Mouse (Mus musculus) bone marrow, adult 2 months (tissue): Measurements from ENCODE around the gene Tssk6. TPM values are rescaled to one million over a fixed set of nuclear protein-coding genes. Genes with fewer than 3 reads are reported as not detected.
A peak's percentile ranks its signal among the peaks of the same experiment; 100 is the strongest.

ENCODE experiments used
- H3K27ac ChIP-seq: fragments of 200-500 bp; 2 replicates; pipeline ENCODE4 v1.5.1; 2012; ENCODE audit warnings: low read depth, mild to moderate bottlenecking, control low read depth, inconsistent platforms, low read length; ENCODE audit not compliant: control insufficient read depth, poor library complexity, insufficient read depth
- H3K4me1 ChIP-seq: fragments of 200-500 bp; 2 replicates; pipeline ENCODE4 v1.6.1; 2011; ENCODE audit warnings: low read length; ENCODE audit not compliant: control insufficient read depth, insufficient read depth
- H3K4me3 ChIP-seq: fragments of 200-500 bp; replicated peaks from 2 replicates; pipeline ENCODE3; 2011; ENCODE audit warnings: mild to moderate bottlenecking, low read depth, low read length, control low read depth; ENCODE audit not compliant: control insufficient read depth
- CTCF ChIP-seq: fragments of 200-500 bp; IDR thresholded peaks from 2 replicates; pipeline ENCODE4 v1.5.1; 2011; ENCODE audit warnings: low read length, control low read depth; ENCODE audit not compliant: control insufficient read depth, insufficient read depth
- POLR2A ChIP-seq: fragments of 200-500 bp; IDR thresholded peaks from 2 replicates; pipeline ENCODE4 v1.6.1; 2011; ENCODE audit warnings: low read depth, mild to moderate bottlenecking, control low read depth, low read length, borderline replicate concordance; ENCODE audit not compliant: control insufficient read depth
- WGBS: fragments of 180-500 bp; shearing (Covaris S2); methylation state at CpG from one replicate; pipeline ENCODE4 v1.1.7; 2018; 5-methylcytosine and 5-hydroxymethylcytosine counted together
- polyA plus RNA-seq: library from polyadenylated mRNA; stranded (reverse); fragments of >200 nt; gene quantifications from 2 replicates; pipeline ENCODE4 v1.2.4, GENCODE M21; 2011; ENCODE audit warnings: low replicate concordance; ENCODE audit not compliant: missing spikeins, insufficient read depth, insufficient read length

Tssk6 gene
- polyA plus RNA-seq, 1 experiment, result not detected

GRCm38 (mm10) chr8:69901484-69902162, 361 bp upstream of the Tssk6 start:
- Histone ChIP-seq H3K4me3 (peak overlapping the region; percentile 88), H3K27ac (peak overlapping the region; percentile 94), H3K4me1 (no peaks in the 10 kb centered on the region; the same call in 1 of the 2 replicates)
- peak; percentile 42; the same call in 1 of the 2 replicates for TF ChIP-seq CTCF
- peak; percentile 93 for TF ChIP-seq POLR2A
- under 1% methylated on average over 41 of the region's 41 CpGs for WGBS

DNA sequence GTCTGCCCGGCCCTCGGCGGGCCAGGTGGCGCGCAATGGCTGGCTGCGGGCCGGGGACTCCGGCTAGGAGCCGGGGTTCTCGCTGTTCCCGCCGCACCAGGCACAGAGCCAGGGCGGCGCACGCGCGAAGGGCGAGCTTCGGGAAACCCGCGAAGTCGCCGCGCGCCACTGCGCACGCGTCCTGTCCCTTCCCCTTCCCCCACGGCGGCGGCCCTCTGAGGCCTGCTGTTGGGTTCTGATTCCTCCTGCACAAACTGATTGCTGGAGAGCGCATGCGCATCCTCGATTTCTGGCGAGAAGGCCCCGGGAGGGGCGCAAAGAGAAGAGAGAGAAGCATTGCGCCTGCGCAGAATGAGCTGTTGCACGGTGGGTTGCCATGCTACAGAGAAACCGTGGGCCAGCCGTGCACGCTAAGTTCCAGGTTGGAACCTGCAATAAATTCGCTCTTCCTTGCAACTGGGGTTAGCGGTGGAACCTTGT, 1.1 kb downstream of the Tssk6 start:
- Histone ChIP-seq H3K4me1 (no peaks in the 10 kb centered on the region; the same call in 1 of the 2 replicates), H3K4me3 (peak overlapping the region; percentile 88), H3K27ac (peak overlapping the region; percentile 94)
- TF ChIP-seq POLR2A (peak; percentile 66; the same call in 1 of the 2 replicates), CTCF (no peak)
- under 1% methylated on average over 45 of the region's 45 CpGs for WGBS

DNA sequence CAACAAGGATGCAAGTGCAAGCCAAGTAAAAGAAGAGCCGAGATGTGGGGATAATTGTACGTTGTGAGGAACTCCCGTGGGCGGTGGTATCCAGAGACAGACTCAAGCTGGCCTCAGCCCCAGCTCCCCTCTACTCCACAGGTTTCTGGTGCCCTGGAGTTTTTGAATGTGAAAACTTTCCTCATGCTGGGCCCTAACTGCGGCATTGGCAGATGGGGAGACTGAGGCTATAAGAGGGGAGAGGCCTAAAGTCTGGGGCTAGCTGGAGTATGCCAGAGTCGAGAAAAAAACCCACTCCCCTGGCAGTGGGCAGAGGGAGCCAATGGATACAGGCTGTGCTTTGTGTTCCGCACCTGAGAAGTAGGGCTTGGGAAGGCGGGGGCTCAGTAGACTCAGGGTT, 2.1 kb downstream of the Tssk6 start:
- WGBS, result 85% methylated on average over 8 of the region's 8 CpGs
- no peaks in the 10 kb centered on the region; the same call in 1 of the 2 replicates for H3K4me1 ChIP-seq
- H3K4me3 ChIP-seq, result no peak overlapping the region

DNA sequence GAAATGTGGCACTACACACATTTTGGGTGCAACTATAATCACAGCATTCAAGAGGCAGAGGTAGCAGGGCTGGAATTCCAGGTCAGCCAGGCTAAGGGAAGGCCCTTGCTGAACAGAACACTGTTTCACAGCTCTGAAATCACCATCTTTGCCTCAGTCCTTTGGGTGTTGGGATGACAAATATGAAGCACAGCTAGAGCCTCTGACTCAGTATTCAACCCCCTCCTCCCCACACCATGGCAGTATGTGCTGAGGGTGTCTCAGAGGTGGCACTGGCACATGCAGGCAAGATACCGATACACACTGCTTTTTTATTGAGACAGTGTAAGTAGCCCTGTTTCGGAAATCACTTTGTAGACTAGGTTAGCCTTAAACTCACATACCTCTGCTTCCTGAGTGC, 4.3 kb downstream of the Tssk6 start:
- 82% methylated on average over 2 of the region's 2 CpGs for WGBS
- TF ChIP-seq POLR2A (no peak), CTCF (no peak)
- Histone ChIP-seq H3K4me1 (no peaks in the 10 kb centered on the region), H3K4me3 (no peak overlapping the region), H3K27ac (no peak overlapping the region)

More for the DNA sequence above, 2.1 kb downstream of the Tssk6 start:
- no peak overlapping the region for H3K27ac ChIP-seq
- TF ChIP-seq CTCF (no peak), POLR2A (no peak)

DNA sequence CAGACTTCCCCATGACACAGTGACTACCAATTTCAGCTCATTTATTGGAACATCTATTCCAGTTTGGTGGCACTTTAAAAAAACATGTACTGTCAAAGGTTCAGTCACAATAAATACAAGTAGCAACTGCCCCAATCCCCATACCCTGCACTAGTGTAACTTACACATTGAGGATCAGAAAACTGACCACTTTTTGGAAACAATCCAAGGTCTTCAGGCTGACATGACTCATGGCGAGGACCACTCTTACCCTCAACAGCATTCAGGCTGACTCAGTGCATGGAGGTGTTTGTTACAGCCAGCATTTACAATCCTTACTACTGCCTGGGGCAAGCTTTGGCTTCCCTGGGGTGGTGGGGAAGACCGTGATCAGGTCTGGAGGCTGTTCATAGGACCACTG, 5.1 kb downstream of the Tssk6 start:
- WGBS, result 73% methylated on average over 2 of the region's 2 CpGs
- Histone ChIP-seq H3K4me3 (no peak overlapping the region), H3K27ac (no peak overlapping the region), H3K4me1 (no peaks in the 10 kb centered on the region)
- TF ChIP-seq POLR2A (no peak), CTCF (no peak)

DNA sequence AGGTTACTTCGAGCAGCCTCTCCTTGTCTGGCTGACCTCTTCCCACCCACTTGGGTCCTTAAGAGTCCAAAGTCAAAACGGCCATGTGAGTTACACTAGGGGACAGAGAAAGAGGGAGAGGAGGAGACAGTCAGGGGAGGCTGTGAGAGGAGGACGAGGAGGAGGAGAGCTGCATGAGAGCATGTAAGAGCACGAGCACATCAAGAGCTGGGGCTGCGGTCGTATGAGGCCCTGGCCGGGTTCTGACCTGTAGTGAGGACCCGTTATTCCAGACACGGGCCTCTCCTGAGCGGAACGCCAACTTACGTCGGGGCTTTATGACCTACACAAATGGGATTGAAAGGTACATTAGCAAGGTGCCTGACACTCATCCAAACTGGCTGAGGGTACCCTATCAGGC, 9.9 kb downstream of the Tssk6 start:
- WGBS, result 86% methylated on average over 13 of the region's 13 CpGs
- no peak overlapping the region for H3K27ac ChIP-seq
- TF ChIP-seq CTCF (no peak), POLR2A (no peak)

DNA sequence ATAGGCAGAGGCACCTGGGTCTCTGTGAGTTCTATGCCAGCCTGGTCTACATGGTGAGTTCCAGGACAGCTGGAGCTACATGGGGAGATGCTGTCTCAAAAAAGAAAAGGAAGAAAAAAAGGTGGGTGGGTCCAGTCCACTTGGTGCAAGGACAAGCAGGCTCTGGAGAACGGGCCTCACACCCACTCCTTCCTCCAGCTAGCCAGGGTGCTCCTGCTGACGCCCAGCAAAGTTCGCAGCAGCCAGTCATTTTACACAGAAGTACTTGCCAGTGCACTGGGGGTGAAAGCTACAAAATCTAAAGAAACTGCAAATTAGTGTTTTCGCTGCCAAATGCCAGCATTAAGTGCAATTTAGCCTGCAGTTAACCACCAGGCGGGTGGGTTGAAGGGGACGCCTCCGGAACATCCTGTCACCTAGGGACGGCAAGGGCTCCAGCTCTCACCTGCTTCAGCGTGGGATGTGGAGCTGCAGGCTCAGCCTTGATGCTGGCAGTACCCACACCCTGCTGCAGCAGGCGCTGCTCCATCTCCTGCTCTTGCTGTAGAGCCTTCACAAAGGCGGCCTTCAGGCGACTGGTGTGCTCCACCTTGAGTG, 10.6 kb downstream of the Tssk6 start:
- TF ChIP-seq CTCF, result no peak
- TF ChIP-seq POLR2A, result no peak
- H3K4me1 ChIP-seq, result no peaks in the 10 kb centered on the region
- no peak overlapping the region; the same call in 1 of the 2 replicates for H3K27ac ChIP-seq
- WGBS, result 90% methylated on average over 12 of the region's 12 CpGs
- H3K4me3 ChIP-seq, result no peak overlapping the region

More for the DNA sequence above, 9.9 kb downstream of the Tssk6 start:
- no peaks in the 10 kb centered on the region for H3K4me1 ChIP-seq
- no peak overlapping the region for H3K4me3 ChIP-seq

GRCm38 (mm10) chr8:69914526-69914925, 12.5 kb downstream of the Tssk6 start:
- no peaks in the 10 kb centered on the region for H3K4me1 ChIP-seq
- H3K4me3 ChIP-seq, result no peak overlapping the region
- WGBS, result 86% methylated on average over 4 of the region's 4 CpGs
- TF ChIP-seq POLR2A (no peak), CTCF (no peak)
- no peak overlapping the region for H3K27ac ChIP-seq
